Mouse (Mus musculus): Measurements from ENCODE around the gene Ifi47.
"Not testable (repeated sequence)": the region's sequence is repeated elsewhere in the genome, so short reads cannot be mapped to it uniquely, and the experiment has no call there.

Gene Ifi47

GRCm38 (mm10) chr11:49076001-49076757 lies at the start of gene Ifi47:
Gene Ifi47, plus strand, starts transcription at chr11:49076587.
- DNase-seq (ENCODE audit: low read depth, low spot score), result not testable (repeated sequence)

- not testable (repeated sequence) for DNase-seq (ENCODE audit: low read depth, low spot score)
Observed at GRCm38 (mm10) chr11:49050064-49050463, 26.3 kb upstream of the Ifi47 start.

GRCm38 (mm10) chr11:49051093-49051891 lies 25.1 kb upstream of the Ifi47 start, which contains the start of gene 9930111J21Rik2:
Gene 9930111J21Rik2, minus strand, starts transcription at chr11:49051242.
- DNase-seq (ENCODE audit: low read depth, low spot score), result not testable (repeated sequence)

GRCm38 (mm10) chr11:49051894-49052293 lies 24.5 kb upstream of the Ifi47 start:
- not testable (repeated sequence) for DNase-seq (ENCODE audit: low read depth, low spot score)

DNA sequence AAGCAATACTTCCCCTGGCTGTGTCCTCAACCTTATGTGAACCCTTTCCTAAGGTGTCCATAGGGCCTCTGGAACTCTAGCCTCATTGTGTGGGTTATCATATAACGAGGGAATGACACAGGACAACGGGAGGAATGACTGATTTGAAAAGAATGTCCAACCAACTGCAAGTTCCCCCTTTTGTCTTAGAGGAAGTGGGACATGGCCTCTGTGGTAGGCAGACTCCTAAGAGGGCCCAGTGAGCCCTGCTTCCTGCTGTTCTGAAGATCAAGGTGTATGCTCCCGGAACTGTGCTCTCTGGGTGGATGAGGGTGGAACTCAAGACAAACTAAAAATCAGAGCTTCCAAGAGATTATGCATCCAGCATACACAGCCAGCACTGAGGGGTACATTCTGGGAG lies 16.3 kb upstream of the Ifi47 start:
- not testable (repeated sequence) for DNase-seq (ENCODE audit: low read depth, low spot score)

GRCm38 (mm10) chr11:49061865-49062264 lies 14.5 kb upstream of the Ifi47 start:
- DNase-seq (ENCODE audit: low read depth, low spot score), result not testable (repeated sequence)

- not testable (repeated sequence) for DNase-seq (ENCODE audit: low read depth, low spot score)
Observed at GRCm38 (mm10) chr11:49063713-49064469, 12.5 kb upstream of the Ifi47 start, which contains the start of gene Tgtp2. Gene Tgtp2, minus strand, starts transcription at chr11:49064206.

DNA sequence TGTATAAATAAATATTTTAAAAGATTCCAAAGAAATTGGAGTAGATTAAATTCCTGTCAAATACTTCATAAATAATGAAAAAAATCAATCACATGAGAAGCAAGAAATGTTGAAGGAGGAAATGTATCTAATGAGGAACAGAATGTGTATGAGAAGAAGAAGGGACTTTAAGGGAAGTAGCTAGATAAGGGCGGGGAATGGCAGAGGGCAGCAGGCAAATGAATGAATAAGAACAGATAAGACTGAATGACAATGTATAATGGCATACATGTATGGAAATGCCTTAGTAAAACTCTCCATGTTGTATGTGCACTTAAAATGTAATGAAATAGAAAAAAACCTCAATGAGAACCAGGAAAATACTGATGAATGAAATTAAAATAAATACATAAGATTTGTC lies 8.0 kb upstream of the Ifi47 start:
- DNase-seq (ENCODE audit: low read depth, low spot score), result no peak

GRCm38 (mm10) chr11:49077012-49077411 lies 625 bp downstream of the Ifi47 start:
- DNase-seq (ENCODE audit: low read depth, low spot score), result no peak

GRCm38 (mm10) chr11:49078719-49079118 lies 2.3 kb downstream of the Ifi47 start:
- no peak for DNase-seq (ENCODE audit: low read depth, low spot score)

DNA sequence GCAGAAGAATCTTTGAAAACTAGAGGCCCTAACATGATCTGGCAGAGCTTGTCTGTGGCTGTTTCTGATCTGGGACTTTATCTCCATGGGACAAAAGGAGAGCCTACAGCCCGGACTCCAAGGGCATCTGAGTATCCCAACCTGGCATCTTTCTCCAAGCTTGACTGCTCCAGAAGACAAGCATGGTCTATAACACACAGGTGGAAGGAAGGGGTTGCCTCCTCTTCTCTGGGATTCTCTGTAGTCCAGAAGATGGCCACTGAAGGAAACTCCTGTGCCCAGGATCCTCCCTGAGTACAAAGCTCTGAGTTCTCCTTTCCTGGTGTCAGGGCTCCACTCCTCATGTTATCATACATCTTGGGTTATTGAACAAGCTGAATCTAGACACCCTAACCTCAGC lies 4.2 kb downstream of the Ifi47 start:
- DNase-seq (ENCODE audit: low read depth, low spot score), result no peak

GRCm38 (mm10) chr11:49081356-49081755 lies 5.0 kb downstream of the Ifi47 start:
- DNase-seq (ENCODE audit: low read depth, low spot score), result no peak

GRCm38 (mm10) chr11:49081886-49082285 lies 5.5 kb downstream of the Ifi47 start:
- no peak for DNase-seq (ENCODE audit: low read depth, low spot score)

DNA sequence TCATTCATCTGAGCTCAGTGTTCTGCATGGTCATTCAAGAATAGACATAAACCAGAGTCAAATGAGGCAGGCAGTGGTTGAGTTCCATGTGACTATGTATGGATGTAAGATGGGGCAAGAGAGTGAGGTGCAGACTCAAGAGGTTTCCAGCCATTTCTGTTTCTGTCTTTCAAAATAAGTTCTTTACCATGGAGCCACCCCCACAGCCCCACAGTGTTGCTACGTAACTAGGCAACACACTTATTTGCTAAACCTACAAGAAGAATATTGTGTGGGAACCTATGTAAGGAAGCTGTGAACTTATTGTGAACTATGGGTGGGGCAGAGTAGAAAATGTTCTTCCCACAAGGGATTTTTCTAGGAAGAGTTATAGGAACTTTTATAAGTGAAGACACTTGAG lies 6.8 kb downstream of the Ifi47 start:
- DNase-seq (ENCODE audit: low read depth, low spot score), result no peak

DNA sequence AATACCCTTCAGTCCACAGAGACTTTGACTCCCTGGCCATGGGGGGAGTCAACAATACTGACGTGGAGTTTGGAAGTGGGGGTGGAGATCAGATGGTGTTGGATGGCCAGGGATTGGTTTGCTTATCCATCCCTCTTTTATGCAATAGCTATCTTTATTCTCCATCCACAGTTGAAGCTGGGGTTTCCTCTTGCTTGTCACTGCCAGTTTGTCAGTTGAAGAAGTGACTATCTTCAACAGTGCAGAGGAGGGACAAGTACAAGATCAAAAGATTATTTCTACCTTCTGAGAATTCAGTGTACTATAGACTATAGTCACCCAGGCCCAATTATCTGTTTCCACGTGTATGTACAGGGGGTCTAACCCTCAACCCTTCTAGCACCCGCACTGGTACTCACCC lies 7.4 kb downstream of the Ifi47 start:
- no peak for DNase-seq (ENCODE audit: low read depth, low spot score)

GRCm38 (mm10) chr11:49084385-49084784 lies 8.0 kb downstream of the Ifi47 start:
- no peak for DNase-seq (ENCODE audit: low read depth, low spot score)

- DNase-seq (ENCODE audit: low read depth, low spot score), result no peak
Observed at GRCm38 (mm10) chr11:49084875-49085274, 8.5 kb downstream of the Ifi47 start.

DNA sequence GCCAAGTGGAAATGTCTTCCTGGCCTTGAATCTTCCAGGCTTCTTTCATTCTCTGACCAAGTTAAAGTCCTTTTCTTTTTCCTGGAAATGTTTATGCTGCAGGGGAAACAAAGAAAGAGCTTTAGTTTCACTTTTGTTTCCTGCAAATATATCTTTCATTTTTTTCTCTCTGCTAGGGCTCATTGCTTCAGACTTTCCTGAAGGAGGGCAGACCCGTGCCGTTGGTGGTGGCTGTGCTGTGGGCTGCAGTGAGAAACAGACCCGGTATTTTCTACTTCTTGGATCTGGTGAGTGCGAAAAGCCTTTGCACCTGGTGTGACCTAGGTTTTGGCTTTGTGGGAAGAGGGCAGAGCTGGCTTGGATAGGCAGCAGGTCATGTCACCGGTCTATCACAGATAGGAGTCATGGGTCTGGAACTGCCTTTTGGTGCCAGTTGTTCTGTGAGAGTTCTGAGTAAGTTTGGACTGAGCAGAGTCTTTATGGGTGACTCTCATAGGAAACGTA lies 10.5 kb downstream of the Ifi47 start:
- DNase-seq (ENCODE audit: low read depth, low spot score), result no peak

- peak; percentile 40 for DNase-seq (ENCODE audit: low read depth, low spot score)
Observed at GRCm38 (mm10) chr11:49087830-49088616, 11.6 kb downstream of the Ifi47 start.

GRCm38 (mm10) chr11:49088990-49089652 lies 12.7 kb downstream of the Ifi47 start:
- no peak for DNase-seq (ENCODE audit: low read depth, low spot score)

All from ZHBTc4 (cell line).